Mouse (Mus musculus) lung, postnatal 0 days (tissue): ENCODE measurements around the gene Abat. TPM values are rescaled to one million over a fixed set of nuclear protein-coding genes. Genes with fewer than 3 reads are reported as not detected.

Experiments used
- ATAC-seq: fragments of 200-750 bp; cut with Nextera tagmentation; 2 replicates; pipeline ENCODE4 v1.8.0; 2017; ENCODE audit warnings: moderate library complexity
- DNase-seq: peaks from one replicate; pipeline ENCODE4 v3.0.0-alpha.2; 2016; ENCODE audit warnings: low spot score
- H3K27ac ChIP-seq: fragments of 300-500 bp; sonication (generic); 2 replicates; pipeline ENCODE4 v1.5.1; 2014; ENCODE audit warnings: antibody characterized with exemption, mild to moderate bottlenecking, low read length, mixed read lengths
- H3K27me3 ChIP-seq: fragments of 300-500 bp; sonication (generic); replicated peaks from 2 replicates; pipeline ENCODE4 v1.6.1; 2014; ENCODE audit warnings: low read length, mixed read lengths; ENCODE audit not compliant: insufficient read depth
- H3K36me3 ChIP-seq: fragments of 300-500 bp; sonication (generic); 2 replicates; pipeline ENCODE4 v1.6.1; 2014; ENCODE audit warnings: low read length, mixed read lengths; ENCODE audit not compliant: insufficient read depth
- H3K4me1 ChIP-seq: fragments of 300-500 bp; sonication (generic); 2 replicates; pipeline ENCODE4 v1.6.1; 2014; ENCODE audit warnings: antibody characterized with exemption, low read depth, low read length, mixed read lengths; ENCODE audit not compliant: insufficient read depth
- H3K4me2 ChIP-seq: fragments of 300-500 bp; sonication (generic); replicated peaks from 2 replicates; pipeline ENCODE4 v1.6.1; 2014; ENCODE audit warnings: low read depth, mild to moderate bottlenecking, low read length, moderate library complexity, mixed read lengths
- H3K4me3 ChIP-seq: fragments of 300-500 bp; sonication (generic); 2 replicates; pipeline ENCODE4 v1.5.1; 2014; ENCODE audit warnings: low read depth, low read length
- H3K9ac ChIP-seq: fragments of 300-500 bp; sonication (generic); replicated peaks from 2 replicates; pipeline ENCODE4 v1.6.1; 2014; ENCODE audit warnings: low read depth, mild to moderate bottlenecking
- H3K9me3 ChIP-seq: fragments of 300-500 bp; sonication (generic); 2 replicates; pipeline ENCODE4 v1.6.1; 2016; ENCODE audit warnings: low read length, mixed read lengths
- CTCF ChIP-seq: IDR thresholded peaks from 2 replicates; pipeline ENCODE4 v1.5.1; 2016; ENCODE audit warnings: antibody characterized with exemption, mild to moderate bottlenecking
- EP300 ChIP-seq: IDR thresholded peaks from 2 replicates; pipeline ENCODE4 v1.6.1; 2016; ENCODE audit warnings: antibody characterized with exemption, mild to moderate bottlenecking, control low read depth
- WGBS: fragments of 180-500 bp; shearing (Covaris S2); extraction: QIAGEN DNeasy Blood & Tissue Kit; methylation state at CpG from one replicate; pipeline ENCODE4 v1.1.7; 2014; 5-methylcytosine and 5-hydroxymethylcytosine counted together
- polyA plus RNA-seq: library from polyadenylated mRNA; unstranded; fragments of >200 nt; fragmentation: Nextera tagmentation; extraction: Ambion mirVana; gene quantifications from 2 replicates; pipeline ENCODE4 v1.2.1, GENCODE M21; 2015

Abat gene
- polyA plus RNA-seq, 1 experiment from 2014 or later: 4.2 TPM

DNA sequence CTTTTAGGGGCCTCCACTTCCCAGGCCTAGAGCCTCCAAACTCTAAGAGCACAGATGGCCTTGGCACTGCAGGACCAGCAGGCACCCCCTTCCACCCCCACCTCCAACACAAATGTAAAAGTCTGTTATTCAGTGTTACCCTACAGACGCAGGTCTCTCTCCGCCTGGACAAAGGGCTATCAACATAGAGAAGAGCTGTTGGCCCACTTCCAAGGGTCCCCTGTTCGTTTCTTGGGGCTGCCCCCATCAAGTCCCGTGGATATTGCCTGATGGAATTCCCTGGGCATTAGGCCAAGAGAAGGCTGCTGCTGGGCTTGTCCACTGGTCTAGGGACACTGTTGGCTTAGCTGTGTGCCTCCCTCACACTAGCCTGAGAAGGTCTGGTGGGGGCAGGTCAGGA, 951 bp downstream of the Abat start:
- ATAC-seq (no peak), DNase-seq (peak; percentile 27)
- Histone ChIP-seq H3K27me3 (no peaks in the 10 kb centered on the region), H3K4me2 (peak overlapping the region; percentile 75), H3K9ac (no peak overlapping the region), H3K9me3 (no peaks in the 10 kb centered on the region), H3K36me3 (no peaks in the 10 kb centered on the region), H3K4me3 (no peak overlapping the region; the same call in 1 of the 2 replicates), H3K4me1 (peaks cover 6% of the 10 kb centered on the region; the same call in 1 of the 2 replicates), H3K27ac (no peak overlapping the region)
- no peak for TF ChIP-seq CTCF
- TF ChIP-seq EP300: no peak
- 14% methylated on average over 4 of the region's 4 CpGs for WGBS

- no peak overlapping the region for H3K4me2 ChIP-seq
- H3K27ac ChIP-seq: no peak overlapping the region
- H3K9ac ChIP-seq: no peak overlapping the region
- no peaks in the 10 kb centered on the region for H3K36me3 ChIP-seq
- H3K9me3 ChIP-seq: no peaks in the 10 kb centered on the region
- TF ChIP-seq CTCF (no peak), EP300 (no peak)
- H3K4me1 ChIP-seq: no peaks in the 10 kb centered on the region
- no peak overlapping the region for H3K4me3 ChIP-seq
- no peak for ATAC-seq
- no peak for DNase-seq
- no peaks in the 10 kb centered on the region for H3K27me3 ChIP-seq
- WGBS: 70% methylated on average over 5 of the region's 5 CpGs
Observed at GRCm38 (mm10) chr16:8520525-8520924, 7.3 kb downstream of the Abat start.

GRCm38 (mm10) chr16:8521322-8521721, 8.1 kb downstream of the Abat start:
- no peak overlapping the region for H3K4me2 ChIP-seq
- H3K27me3 ChIP-seq: no peaks in the 10 kb centered on the region
- H3K9ac ChIP-seq: no peak overlapping the region
- DNase-seq: no peak
- no peaks in the 10 kb centered on the region for H3K9me3 ChIP-seq
- no peak for ATAC-seq
- no peaks in the 10 kb centered on the region for H3K36me3 ChIP-seq
- no peak overlapping the region for H3K27ac ChIP-seq
- H3K4me1 ChIP-seq: no peaks in the 10 kb centered on the region
- TF ChIP-seq CTCF: no peak
- TF ChIP-seq EP300: no peak
- WGBS: 63% methylated on average over 4 of the region's 4 CpGs
- no peak overlapping the region for H3K4me3 ChIP-seq

DNA sequence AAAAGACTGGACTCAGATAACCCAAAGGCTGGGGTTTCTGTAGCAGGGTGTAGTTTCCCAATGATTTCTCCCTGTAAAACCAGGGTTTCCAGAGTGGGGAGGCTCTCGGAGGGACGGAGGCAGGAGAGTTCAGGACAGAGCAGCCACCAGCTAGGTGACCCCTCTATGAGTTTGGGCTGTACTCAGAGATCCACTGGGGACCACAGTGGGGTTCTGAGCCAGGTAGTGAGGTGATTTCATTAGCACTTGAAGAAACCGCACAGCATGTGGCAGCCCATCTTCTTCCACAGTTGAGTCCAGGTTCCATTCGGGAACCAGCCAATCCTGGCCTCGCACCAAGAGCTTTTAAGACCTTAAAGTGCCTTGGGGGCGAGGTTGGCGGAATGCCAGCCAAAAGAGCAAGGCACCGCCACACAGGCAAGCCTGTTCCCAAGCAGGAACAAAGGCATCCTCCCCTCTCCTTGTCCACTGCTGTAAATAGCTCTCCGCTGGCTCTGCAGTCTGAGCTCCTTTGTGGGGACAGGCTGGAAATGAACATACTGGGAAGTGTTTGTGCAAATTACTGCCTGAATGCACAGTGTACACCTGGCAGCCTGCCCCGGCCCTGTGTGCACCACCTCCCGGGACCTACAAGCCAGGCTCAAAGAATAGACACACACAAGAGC, 10.4 kb downstream of the Abat start:
- 23% methylated on average over 11 of the region's 11 CpGs for WGBS
- H3K4me2 ChIP-seq: 0 out of 2 replicates have a peak overlapping the region, but pooled peaks have one; percentile 8

GRCm38 (mm10) chr16:8524163-8524847, 11.1 kb downstream of the Abat start:
- Histone ChIP-seq H3K9me3 (no peaks in the 10 kb centered on the region), H3K4me3 (no peak overlapping the region), H3K4me1 (no peaks in the 10 kb centered on the region), H3K27ac (no peak overlapping the region), H3K36me3 (no peaks in the 10 kb centered on the region), H3K4me2 (no peak overlapping the region), H3K27me3 (no peaks in the 10 kb centered on the region), H3K9ac (no peak overlapping the region)
- WGBS: 62% methylated on average over 16 of the region's 16 CpGs
- ATAC-seq (no peak), DNase-seq (no peak)
- TF ChIP-seq CTCF (no peak), EP300 (no peak)

More for the DNA sequence above, 10.4 kb downstream of the Abat start:
- no peaks in the 10 kb centered on the region for H3K27me3 ChIP-seq
- ATAC-seq (peak; percentile 37; the same call in 1 of the 2 replicates), DNase-seq (peak; percentile 44)
- TF ChIP-seq CTCF: no peak
- no peak for TF ChIP-seq EP300
- H3K27ac ChIP-seq: no peak overlapping the region
- no peak overlapping the region for H3K9ac ChIP-seq
- H3K36me3 ChIP-seq: no peaks in the 10 kb centered on the region
- H3K4me3 ChIP-seq: no peak overlapping the region
- no peaks in the 10 kb centered on the region for H3K4me1 ChIP-seq
- no peaks in the 10 kb centered on the region for H3K9me3 ChIP-seq

- 31% methylated on average over 3 of the region's 3 CpGs for WGBS
- ATAC-seq (no peak; the same call in 1 of the 2 replicates), DNase-seq (no peak)
- Histone ChIP-seq H3K27me3 (no peaks in the 10 kb centered on the region), H3K4me1 (no peaks in the 10 kb centered on the region), H3K9ac (no peak overlapping the region), H3K4me2 (no peak overlapping the region), H3K36me3 (no peaks in the 10 kb centered on the region), H3K4me3 (no peak overlapping the region), H3K27ac (no peak overlapping the region), H3K9me3 (no peaks in the 10 kb centered on the region)
- no peak for TF ChIP-seq CTCF
Observed at GRCm38 (mm10) chr16:8525293-8525692, 12.1 kb downstream of the Abat start.
